Mouse (Mus musculus): ENCODE results near the gene Slc44a5.

- no peak for TF ChIP-seq CTCF (IDR thresholded peaks at IDR 0.05; ENCODE audit: extremely low read depth, insufficient read depth, insufficient read length, insufficient replicate concordance)
- TF ChIP-seq POLR2A (IDR thresholded peaks at IDR 0.05; ENCODE audit: low read depth, low read length) = no peak
Observed at GRCm38 (mm10) chr3:154268313-154268712, 295.1 kb downstream of the Slc44a5 start.

Measured in spleen, adult 2 months (tissue).